Mouse (Mus musculus) neural tube, embryonic 13.5 days (tissue): Measurements from ENCODE around the gene Iars2. TPM values are rescaled to one million over a fixed set of nuclear protein-coding genes. Genes with fewer than 3 reads are reported as not detected.
A peak's percentile ranks its signal among the peaks of the same experiment; 100 is the strongest.

ENCODE experiments used
- ATAC-seq: fragments of 200-750 bp; cut with Nextera tagmentation; 2 replicates; pipeline ENCODE4 v1.8.0; 2017; ENCODE audit warnings: low read depth, mild to moderate bottlenecking, moderate TSS enrichment, moderate library complexity
- H3K27ac ChIP-seq: fragments of 300-500 bp; sonication (generic); replicated peaks from 2 replicates; pipeline ENCODE4 v1.5.1; 2015; ENCODE audit warnings: moderate library complexity, mild to moderate bottlenecking, inconsistent platforms
- H3K27me3 ChIP-seq: fragments of 300-500 bp; sonication (generic); 2 replicates; pipeline ENCODE4 v1.6.1; 2015; ENCODE audit warnings: mild to moderate bottlenecking, inconsistent platforms
- H3K36me3 ChIP-seq: fragments of 300-500 bp; sonication (generic); 2 replicates; pipeline ENCODE4 v1.6.1; 2015; ENCODE audit warnings: mild to moderate bottlenecking, inconsistent platforms
- H3K4me1 ChIP-seq: fragments of 300-500 bp; sonication (generic); replicated peaks from 2 replicates; pipeline ENCODE4 v1.6.1; 2015; ENCODE audit warnings: inconsistent platforms
- H3K4me2 ChIP-seq: fragments of 300-500 bp; sonication (generic); 2 replicates; pipeline ENCODE4 v1.6.1; 2015; ENCODE audit warnings: inconsistent platforms, mild to moderate bottlenecking, moderate library complexity
- H3K4me3 ChIP-seq: fragments of 300-500 bp; sonication (generic); 2 replicates; pipeline ENCODE4 v1.5.1; 2015; ENCODE audit warnings: mild to moderate bottlenecking, inconsistent platforms
- H3K9ac ChIP-seq: fragments of 300-500 bp; sonication (generic); 2 replicates; pipeline ENCODE4 v1.6.1; 2015; ENCODE audit warnings: moderate library complexity, mild to moderate bottlenecking, inconsistent platforms
- H3K9me3 ChIP-seq: fragments of 300-500 bp; sonication (generic); 2 replicates; pipeline ENCODE4 v1.6.1; 2016; ENCODE audit warnings: inconsistent platforms
- WGBS: fragments of 180-500 bp; shearing (Covaris S2); methylation state at CpG from one replicate; pipeline ENCODE4 v1.1.7; 2015; 5-methylcytosine and 5-hydroxymethylcytosine counted together
- polyA plus RNA-seq: library from polyadenylated mRNA; unstranded; fragments of >200 nt; fragmentation: Nextera tagmentation; extraction: Ambion mirVana; gene quantifications from 2 replicates; pipeline ENCODE4 v1.2.1, GENCODE M21; 2015

The Iars2 gene
- polyA plus RNA-seq, 1 experiment from 2014 or later = 17.6 TPM

DNA sequence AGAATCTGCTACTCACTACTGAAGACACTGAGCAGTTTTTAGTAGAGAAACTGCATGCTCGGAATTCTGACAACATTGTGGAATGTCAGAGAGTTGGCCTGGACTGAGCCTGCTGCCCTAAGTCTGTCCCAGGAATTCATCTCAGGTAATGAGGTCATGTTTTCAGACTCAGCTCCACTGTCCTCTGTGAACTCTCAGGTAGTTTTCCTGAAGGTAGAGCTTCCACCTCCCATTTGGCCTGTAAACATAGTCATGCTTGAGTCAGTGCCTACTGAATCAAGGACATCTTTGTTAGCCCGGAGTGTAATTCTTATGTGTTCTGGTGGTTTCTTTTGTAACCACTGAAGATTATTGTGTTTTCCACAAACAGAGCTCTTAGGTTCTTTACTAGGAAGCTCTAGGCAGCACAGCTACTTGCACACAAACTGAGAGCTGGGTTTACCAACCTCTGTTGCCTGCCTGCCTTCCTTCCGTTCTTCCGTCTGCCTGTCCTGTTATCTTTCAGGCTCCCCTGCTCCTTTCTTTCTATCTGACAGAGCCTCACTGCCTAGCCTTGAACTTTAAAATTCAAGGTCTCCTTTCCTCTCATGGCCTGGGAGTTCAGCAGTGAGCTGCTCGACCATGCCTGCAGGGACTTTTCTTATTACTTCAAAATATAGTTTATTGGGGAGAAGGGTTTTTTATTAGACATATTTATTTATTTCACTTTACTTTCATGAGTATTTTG is 54.2 kb downstream of the Iars2 start:
- Histone ChIP-seq H3K4me3 (no peak overlapping the region), H3K36me3 (peaks cover 89% of the 10 kb centered on the region), H3K27ac (no peak overlapping the region), H3K9me3 (peaks cover 3% of the 10 kb centered on the region; the same call in 1 of the 2 replicates), H3K4me1 (no peaks in the 10 kb centered on the region), H3K4me2 (no peak overlapping the region), H3K9ac (no peak overlapping the region), H3K27me3 (no peaks in the 10 kb centered on the region)
- ATAC-seq = no peak
- WGBS = 94% methylated on average over 5 of the region's 5 CpGs

DNA sequence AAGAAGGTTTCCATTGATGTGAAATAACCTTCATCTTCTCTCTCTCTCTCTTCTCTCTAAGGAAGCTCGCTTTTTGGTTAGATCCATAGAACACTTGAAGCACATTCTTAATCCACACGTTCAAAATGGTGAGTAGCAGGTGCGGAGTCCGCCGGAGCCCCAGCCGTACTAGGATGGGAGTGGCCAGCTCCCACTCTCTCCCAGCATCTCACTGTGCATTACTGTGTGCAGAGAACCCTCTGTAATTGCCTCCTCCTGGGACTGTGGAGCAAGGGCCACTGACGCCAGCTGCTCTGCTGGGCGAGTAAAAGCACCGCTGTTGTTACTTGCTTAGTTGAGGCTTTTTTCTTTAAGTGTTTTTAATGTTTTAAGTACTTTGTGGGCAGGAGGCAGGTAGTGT is 57.8 kb downstream of the Iars2 start:
- no peak overlapping the region for H3K4me3 ChIP-seq
- H3K9me3 ChIP-seq = peaks cover 3% of the 10 kb centered on the region; the same call in 1 of the 2 replicates
- WGBS = 83% methylated on average over 9 of the region's 9 CpGs
- H3K36me3 ChIP-seq = peaks cover 82% of the 10 kb centered on the region
- ATAC-seq = no peak
- no peak overlapping the region for H3K9ac ChIP-seq
- H3K27me3 ChIP-seq = no peaks in the 10 kb centered on the region
- H3K4me2 ChIP-seq = no peak overlapping the region
- H3K27ac ChIP-seq = no peak overlapping the region
- H3K4me1 ChIP-seq = no peaks in the 10 kb centered on the region

GRCm38 (mm10) chr1:185270403-185271097 is 58.6 kb downstream of the Iars2 start:
- no peak overlapping the region for H3K4me2 ChIP-seq
- no peaks in the 10 kb centered on the region for H3K27me3 ChIP-seq
- H3K4me1 ChIP-seq = no peaks in the 10 kb centered on the region
- H3K4me3 ChIP-seq = no peak overlapping the region
- peaks cover 3% of the 10 kb centered on the region; the same call in 1 of the 2 replicates for H3K9me3 ChIP-seq
- WGBS = 95% methylated on average over 8 of the region's 8 CpGs
- no peak overlapping the region for H3K27ac ChIP-seq
- no peak overlapping the region for H3K9ac ChIP-seq
- H3K36me3 ChIP-seq = peaks cover 81% of the 10 kb centered on the region
- ATAC-seq = no peak

DNA sequence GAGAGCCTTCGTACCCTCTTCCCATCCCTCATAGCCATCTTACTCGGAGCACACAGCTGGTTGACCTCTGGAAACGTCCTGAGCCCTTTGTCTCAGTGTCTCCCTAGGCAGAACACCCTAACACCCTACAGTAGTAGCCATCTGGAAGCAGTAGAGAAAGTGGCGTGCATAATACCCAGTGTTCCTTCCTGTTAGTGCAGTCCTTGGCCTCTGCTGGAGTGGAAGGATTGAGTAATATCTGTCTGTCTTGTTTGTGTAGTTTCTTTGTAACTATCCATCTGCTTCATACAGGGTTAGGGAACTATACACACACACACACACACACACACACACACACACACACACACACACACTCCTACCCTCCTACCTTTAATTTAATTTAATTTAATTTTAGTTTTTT is 60.5 kb downstream of the Iars2 start:
- no peak for ATAC-seq
- H3K27me3 ChIP-seq = no peaks in the 10 kb centered on the region
- no peak overlapping the region for H3K9ac ChIP-seq
- no peak overlapping the region for H3K4me3 ChIP-seq
- H3K36me3 ChIP-seq = peaks cover 86% of the 10 kb centered on the region
- H3K4me2 ChIP-seq = no peak overlapping the region
- H3K27ac ChIP-seq = no peak overlapping the region
- H3K9me3 ChIP-seq = peaks cover 3% of the 10 kb centered on the region; the same call in 1 of the 2 replicates
- WGBS = 86% methylated on average over 4 of the region's 4 CpGs
- no peaks in the 10 kb centered on the region for H3K4me1 ChIP-seq

GRCm38 (mm10) chr1:185262565-185262964 is 66.6 kb downstream of the Iars2 start:
- no peak for ATAC-seq
- Histone ChIP-seq H3K27ac (no peak overlapping the region), H3K4me3 (no peak overlapping the region), H3K4me2 (no peak overlapping the region), H3K9me3 (no peaks in the 10 kb centered on the region), H3K9ac (no peak overlapping the region), H3K4me1 (no peaks in the 10 kb centered on the region), H3K27me3 (no peaks in the 10 kb centered on the region), H3K36me3 (peaks cover 89% of the 10 kb centered on the region)
- 62% methylated on average over 14 of the region's 14 CpGs for WGBS

DNA sequence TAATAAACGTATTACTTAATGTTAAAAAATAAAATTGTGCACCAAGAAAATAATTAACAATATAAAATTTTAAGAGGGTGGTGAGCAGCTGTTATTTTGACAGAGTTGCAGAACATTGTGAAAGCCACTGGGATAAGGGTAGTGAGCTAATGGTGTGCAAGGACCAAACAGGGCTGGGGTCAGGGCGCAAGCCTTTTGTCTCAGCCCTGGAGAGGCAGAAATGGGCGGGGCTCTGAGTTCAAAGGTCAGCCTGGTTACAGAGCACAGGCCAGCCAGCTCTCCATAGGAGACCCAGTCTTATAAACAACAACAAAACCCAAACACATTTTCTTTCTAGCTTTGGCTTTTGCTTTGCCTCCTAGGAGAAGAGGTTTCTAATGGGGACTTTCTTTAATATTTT is 72.4 kb downstream of the Iars2 start:
- H3K4me2 ChIP-seq = no peak overlapping the region
- H3K27ac ChIP-seq = no peak overlapping the region
- H3K4me3 ChIP-seq = no peak overlapping the region
- peaks cover 9% of the 10 kb centered on the region for H3K4me1 ChIP-seq
- H3K9ac ChIP-seq = no peak overlapping the region
- H3K36me3 ChIP-seq = peaks cover 68% of the 10 kb centered on the region
- H3K27me3 ChIP-seq = no peaks in the 10 kb centered on the region
- WGBS = 31% methylated on average over 3 of the region's 3 CpGs
- H3K9me3 ChIP-seq = no peaks in the 10 kb centered on the region
- no peak for ATAC-seq

DNA sequence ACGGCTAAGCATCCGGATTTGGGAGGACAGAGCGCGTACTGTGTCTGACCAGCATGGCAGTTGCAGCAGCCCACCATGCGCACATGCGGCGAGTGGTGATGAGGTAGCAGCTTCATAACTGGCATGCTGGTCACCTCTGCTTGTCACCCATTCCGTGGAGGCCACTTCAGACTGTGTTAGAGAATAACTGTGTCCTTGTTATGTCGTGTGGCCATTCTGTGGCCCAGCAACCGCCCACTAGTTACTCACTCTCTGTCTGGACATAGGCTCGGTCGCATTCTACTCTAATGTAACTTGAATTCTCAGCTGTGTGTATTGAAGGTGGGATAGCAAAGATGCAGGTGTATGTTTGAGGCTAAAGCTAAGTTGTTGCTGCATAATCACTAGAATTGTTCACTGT is 73.9 kb downstream of the Iars2 start:
- no peak overlapping the region for H3K4me3 ChIP-seq
- H3K4me2 ChIP-seq = no peak overlapping the region
- H3K9me3 ChIP-seq = no peaks in the 10 kb centered on the region
- H3K36me3 ChIP-seq = peaks cover 68% of the 10 kb centered on the region
- H3K27ac ChIP-seq = no peak overlapping the region
- no peaks in the 10 kb centered on the region for H3K27me3 ChIP-seq
- peaks cover 9% of the 10 kb centered on the region for H3K4me1 ChIP-seq
- H3K9ac ChIP-seq = no peak overlapping the region
- WGBS = 94% methylated on average over 12 of the region's 12 CpGs
- ATAC-seq = no peak

DNA sequence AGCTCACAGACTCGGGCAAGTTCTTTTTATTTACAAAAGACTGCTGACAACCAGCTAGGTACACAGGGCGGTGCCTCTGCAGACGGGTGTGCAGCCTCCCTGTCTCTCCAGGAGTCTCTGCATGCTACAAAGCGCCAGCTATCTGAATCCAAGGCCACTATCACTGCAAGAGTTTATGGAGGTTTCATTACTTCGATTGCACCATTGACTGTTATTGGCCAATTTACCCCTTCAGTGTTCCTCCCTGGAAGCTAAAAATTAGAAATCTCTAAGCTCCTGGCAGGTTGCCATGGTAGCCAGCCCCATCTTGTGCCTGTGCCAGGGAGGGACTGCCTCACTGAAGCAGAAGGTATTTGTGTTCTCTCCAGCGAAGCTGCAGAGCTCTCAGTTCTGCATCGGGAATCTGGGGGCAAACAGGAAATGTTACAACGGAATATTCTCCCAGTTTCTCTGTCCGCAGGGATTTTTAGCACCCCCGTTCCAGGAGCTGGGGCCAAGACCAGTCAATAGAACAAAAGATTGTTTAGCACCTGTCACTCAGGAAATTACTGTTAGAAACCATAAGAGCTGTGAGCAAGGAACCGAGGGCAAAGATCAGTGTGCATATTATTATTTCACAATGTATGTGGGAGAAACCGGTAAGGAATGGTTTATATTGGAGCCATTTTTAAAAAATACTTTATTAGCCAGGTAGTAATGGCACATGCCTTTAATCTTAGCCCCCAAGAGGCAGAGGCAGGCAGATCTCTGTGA is 75.9 kb downstream of the Iars2 start:
- peak overlapping the region; percentile 70 for H3K27ac ChIP-seq

GRCm38 (mm10) chr1:185252351-185252750 is 76.8 kb downstream of the Iars2 start:
- Histone ChIP-seq H3K9me3 (no peaks in the 10 kb centered on the region), H3K4me3 (no peak overlapping the region), H3K27ac (peak overlapping the region; percentile 70; the same call in 1 of the 2 replicates), H3K27me3 (no peaks in the 10 kb centered on the region), H3K4me1 (peaks cover 9% of the 10 kb centered on the region), H3K4me2 (no peak overlapping the region), H3K36me3 (peaks cover 77% of the 10 kb centered on the region), H3K9ac (no peak overlapping the region)
- 91% methylated on average over 3 of the region's 3 CpGs for WGBS
- no peak for ATAC-seq

More for the DNA sequence above, 75.9 kb downstream of the Iars2 start:
- 54% methylated on average over 12 of the region's 12 CpGs for WGBS
- Histone ChIP-seq H3K4me3 (no peak overlapping the region), H3K4me2 (no peak overlapping the region), H3K4me1 (peaks cover 9% of the 10 kb centered on the region), H3K9me3 (no peaks in the 10 kb centered on the region), H3K27me3 (no peaks in the 10 kb centered on the region), H3K9ac (no peak overlapping the region), H3K36me3 (peaks cover 72% of the 10 kb centered on the region)
- peak; percentile 81 for ATAC-seq

DNA sequence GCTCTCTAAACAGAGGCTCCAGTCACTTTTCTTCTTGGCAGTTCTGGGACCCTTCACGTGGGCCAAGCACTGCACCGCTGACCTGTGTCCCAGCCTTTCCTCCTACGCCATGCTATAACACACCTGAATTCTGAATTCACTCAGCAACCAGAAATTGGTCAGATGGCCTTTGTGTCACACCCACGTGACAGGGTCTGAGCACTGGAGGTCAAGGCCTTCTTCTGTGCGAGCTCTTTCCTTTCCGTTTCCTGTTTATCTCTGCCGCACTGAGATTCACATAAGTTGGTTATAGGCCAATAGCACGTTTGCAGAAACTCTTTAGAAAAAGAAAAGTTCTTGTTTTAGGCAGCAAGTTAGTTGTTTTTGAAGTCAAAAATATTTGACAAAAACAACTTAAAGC is 80.5 kb downstream of the Iars2 start:
- H3K27ac ChIP-seq = no peak overlapping the region
- H3K4me1 ChIP-seq = peaks cover 9% of the 10 kb centered on the region
- H3K4me2 ChIP-seq = no peak overlapping the region
- no peak overlapping the region for H3K4me3 ChIP-seq
- peaks cover 87% of the 10 kb centered on the region for H3K36me3 ChIP-seq
- 89% methylated on average over 8 of the region's 8 CpGs for WGBS
- no peaks in the 10 kb centered on the region for H3K9me3 ChIP-seq
- no peaks in the 10 kb centered on the region for H3K27me3 ChIP-seq
- H3K9ac ChIP-seq = no peak overlapping the region
- ATAC-seq = no peak

- H3K36me3 ChIP-seq = peaks cover 88% of the 10 kb centered on the region
Observed at GRCm38 (mm10) chr1:185247429-185248085, 81.6 kb downstream of the Iars2 start.

DNA sequence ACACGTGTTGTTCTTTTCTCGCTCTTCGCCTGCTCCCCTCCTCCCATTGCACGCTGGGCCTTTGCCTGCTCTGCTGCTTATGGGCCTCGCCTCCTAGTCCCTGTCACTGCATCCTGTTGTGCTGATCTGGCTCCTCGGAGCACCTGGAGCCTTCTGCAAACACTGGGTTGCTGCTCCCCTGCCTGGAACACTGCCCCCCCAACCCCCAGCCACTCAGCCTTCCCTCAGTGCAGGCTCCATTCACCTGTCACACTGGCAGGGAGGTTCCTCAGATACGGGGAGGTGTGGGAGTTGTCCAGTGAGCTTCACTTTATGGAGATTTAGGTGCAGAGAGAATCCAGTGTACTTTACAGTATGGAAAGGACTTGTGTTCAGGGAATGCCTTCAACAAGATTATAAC is 83.7 kb downstream of the Iars2 start:
- Histone ChIP-seq H3K4me3 (no peak overlapping the region), H3K9me3 (no peaks in the 10 kb centered on the region), H3K27ac (no peak overlapping the region), H3K27me3 (no peaks in the 10 kb centered on the region), H3K4me1 (no peaks in the 10 kb centered on the region), H3K36me3 (peaks cover 86% of the 10 kb centered on the region), H3K4me2 (no peak overlapping the region), H3K9ac (no peak overlapping the region)
- no peak for ATAC-seq
- 91% methylated on average over 6 of the region's 7 CpGs for WGBS

More at GRCm38 (mm10) chr1:185247429-185248085, 81.6 kb downstream of the Iars2 start:
- WGBS = 89% methylated on average over 20 of the region's 20 CpGs
- no peak overlapping the region for H3K27ac ChIP-seq
- H3K9me3 ChIP-seq = no peaks in the 10 kb centered on the region
- H3K4me3 ChIP-seq = no peak overlapping the region
- no peak overlapping the region for H3K4me2 ChIP-seq
- peaks cover under 1% of the 10 kb centered on the region; the same call in 1 of the 2 replicates for H3K4me1 ChIP-seq
- ATAC-seq = no peak
- no peak overlapping the region for H3K9ac ChIP-seq
- H3K27me3 ChIP-seq = no peaks in the 10 kb centered on the region
